Mouse (Mus musculus) lung, postnatal 4 days (tissue): ENCODE data around the gene Prpsap2.

Experiments used
- DNase-seq, 2 experiments: peaks; one replicate each; pipeline ENCODE4 v3.0.0; 2021

Gene Prpsap2

GRCm38 (mm10) chr11:61714346-61715117, 47.4 kb downstream of the Prpsap2 start:
- DNase-seq: peak in 1 of 2 experiments; percentile 78

- DNase-seq: no peak
Measured at GRCm38 (mm10) chr11:61713157-61713855, 48.6 kb downstream of the Prpsap2 start.

DNA sequence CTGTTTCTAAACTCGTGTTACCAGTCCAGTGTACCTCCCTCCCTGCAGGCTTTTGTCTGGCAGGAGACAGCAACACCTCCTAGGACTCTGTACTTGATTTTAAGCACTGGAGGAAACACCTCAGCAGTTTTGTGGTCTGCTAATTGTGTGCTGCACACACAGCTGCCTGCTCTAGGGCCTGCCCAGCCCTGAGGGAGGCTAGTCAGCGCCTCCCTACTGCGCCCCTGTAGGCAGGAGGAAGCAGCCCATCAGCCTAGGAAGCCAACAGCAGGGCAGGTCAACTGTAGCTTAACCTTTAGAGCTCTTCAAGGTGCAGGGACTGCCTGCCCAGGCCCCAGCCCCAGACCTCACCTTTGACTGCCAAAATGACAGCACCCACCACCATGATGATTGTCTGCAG, 53.0 kb downstream of the Prpsap2 start:
- DNase-seq: no peak

DNA sequence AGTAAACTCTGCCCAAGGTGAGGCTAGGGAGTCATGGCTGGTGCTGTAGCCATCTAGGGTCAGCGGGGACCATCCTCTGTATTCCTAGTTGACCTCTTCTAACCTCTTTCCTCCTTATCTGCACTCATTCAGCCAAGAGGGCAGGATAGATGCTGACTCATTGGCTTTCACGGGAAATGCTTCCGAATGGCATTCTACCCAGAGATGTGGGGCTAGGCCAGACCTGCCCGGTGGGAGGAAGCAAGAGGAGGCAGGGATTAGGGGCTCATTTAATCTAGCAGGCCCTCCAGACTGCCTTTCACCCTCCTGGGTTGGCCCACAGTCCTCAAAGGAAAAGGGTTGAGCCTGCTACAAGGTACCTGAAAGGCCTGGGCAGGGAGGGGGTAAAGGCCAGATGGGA, 55.7 kb downstream of the Prpsap2 start:
- DNase-seq: no peak

GRCm38 (mm10) chr11:61705581-61705980, 56.3 kb downstream of the Prpsap2 start:
- DNase-seq: no peak

DNA sequence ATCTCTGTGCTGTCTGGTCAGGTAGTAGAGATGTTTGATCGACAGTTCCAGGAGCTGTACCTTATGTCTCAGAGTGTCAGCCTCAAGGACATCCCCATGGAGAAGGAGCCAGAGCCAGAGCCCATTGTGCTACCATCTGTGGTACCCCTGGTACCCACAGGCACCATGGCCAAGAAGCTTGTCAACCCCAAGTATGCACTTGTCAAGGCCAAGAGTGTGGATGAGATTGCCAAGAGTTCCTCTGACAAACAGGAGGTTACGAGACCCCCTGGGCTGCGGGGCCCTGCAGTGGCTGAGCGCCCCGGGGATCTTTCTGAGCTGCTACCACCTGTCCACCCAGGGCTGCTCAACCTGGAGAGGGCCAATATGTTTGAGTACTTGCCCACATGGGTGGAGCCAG, 59.4 kb downstream of the Prpsap2 start:
- DNase-seq: no peak

GRCm38 (mm10) chr11:61701696-61702095, 60.2 kb downstream of the Prpsap2 start:
- DNase-seq: no peak

- peak in 1 of 2 experiments; percentile 42 for DNase-seq
Measured at GRCm38 (mm10) chr11:61699933-61700332, 62.0 kb downstream of the Prpsap2 start.

DNA sequence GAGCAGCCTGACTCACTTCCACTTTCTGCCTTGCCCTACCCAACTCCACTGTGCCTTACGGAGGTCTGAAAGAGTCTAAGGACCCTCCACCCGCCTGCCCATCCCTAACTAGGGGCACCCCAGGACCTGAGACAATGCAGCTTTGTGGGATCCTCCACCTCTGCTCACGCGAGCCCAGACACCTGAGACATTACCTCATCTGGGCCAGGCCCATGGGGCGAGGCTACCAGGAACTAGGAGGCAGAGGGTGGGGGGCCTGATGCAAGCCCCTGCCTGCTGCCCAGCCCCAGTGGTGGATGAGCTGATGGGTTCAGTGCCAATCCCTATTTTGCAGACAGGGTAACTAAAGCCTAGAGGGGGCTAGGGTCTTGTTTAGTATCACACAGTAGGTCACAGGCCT, 62.4 kb downstream of the Prpsap2 start:
- DNase-seq: no peak

DNA sequence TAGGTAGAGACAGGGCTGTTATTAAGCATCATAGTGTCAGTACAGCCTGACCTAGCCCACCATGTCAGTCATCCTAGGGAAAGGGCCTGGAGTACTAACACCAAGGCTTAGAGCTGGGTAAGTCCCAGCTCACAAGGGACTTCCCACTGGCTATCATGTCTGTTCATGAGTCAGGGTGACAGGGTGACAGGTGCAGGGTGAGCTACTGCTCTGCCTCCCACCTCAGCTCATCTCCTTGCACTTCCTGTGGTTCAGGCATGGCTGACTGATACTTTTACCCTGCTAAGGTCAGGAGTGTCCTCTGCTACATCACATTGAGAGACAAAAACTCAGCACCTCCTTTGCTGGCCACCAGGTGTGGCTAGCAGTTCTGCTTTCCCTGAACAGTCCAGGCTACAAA, 63.0 kb downstream of the Prpsap2 start:
- DNase-seq: no peak

DNA sequence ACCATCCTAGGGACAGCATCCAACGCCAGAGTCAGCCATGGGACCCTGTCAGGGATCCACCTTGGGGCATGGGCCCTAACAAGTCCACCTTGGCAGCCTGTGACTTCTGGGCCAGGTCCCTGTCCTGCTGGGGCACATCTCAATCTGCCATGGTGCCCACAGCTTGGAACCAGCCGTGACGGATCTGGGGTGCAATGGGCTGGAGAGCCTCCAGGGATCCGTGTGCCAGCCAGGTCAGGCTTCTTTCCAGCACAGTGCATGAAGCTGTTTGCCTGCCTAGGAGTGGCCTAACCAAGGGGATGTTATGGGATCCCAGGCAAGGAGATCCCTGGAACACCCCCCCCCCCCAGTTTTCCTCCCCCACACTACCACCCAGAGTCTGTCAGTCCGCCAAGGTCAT, 68.9 kb downstream of the Prpsap2 start:
- no peak for DNase-seq

DNA sequence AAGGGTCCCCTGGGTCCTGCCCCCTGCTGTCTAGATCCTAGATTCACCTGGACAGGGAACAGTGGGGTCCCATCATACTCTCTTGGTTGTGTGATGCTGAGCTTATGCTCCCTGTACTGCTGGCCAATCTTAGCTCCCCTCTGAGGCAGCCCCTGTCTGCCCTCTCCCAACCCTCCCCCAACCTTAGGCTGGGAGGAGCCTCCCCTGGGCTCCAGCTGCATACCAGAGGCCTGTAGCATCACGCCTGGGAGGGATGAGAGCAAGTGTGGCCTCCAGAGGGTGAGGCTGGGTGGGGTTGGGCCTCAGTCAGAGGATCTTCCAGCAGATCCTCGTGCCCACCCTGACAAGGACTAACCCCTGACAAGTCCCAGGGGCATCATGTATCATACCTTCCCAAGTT, 74.3 kb downstream of the Prpsap2 start:
- no peak for DNase-seq

- DNase-seq: no peak
Measured at GRCm38 (mm10) chr11:61686906-61687453, 74.9 kb downstream of the Prpsap2 start.

GRCm38 (mm10) chr11:61686141-61686540, 75.7 kb downstream of the Prpsap2 start:
- no peak for DNase-seq

GRCm38 (mm10) chr11:61685119-61685725, 76.7 kb downstream of the Prpsap2 start:
- DNase-seq: no peak

DNA sequence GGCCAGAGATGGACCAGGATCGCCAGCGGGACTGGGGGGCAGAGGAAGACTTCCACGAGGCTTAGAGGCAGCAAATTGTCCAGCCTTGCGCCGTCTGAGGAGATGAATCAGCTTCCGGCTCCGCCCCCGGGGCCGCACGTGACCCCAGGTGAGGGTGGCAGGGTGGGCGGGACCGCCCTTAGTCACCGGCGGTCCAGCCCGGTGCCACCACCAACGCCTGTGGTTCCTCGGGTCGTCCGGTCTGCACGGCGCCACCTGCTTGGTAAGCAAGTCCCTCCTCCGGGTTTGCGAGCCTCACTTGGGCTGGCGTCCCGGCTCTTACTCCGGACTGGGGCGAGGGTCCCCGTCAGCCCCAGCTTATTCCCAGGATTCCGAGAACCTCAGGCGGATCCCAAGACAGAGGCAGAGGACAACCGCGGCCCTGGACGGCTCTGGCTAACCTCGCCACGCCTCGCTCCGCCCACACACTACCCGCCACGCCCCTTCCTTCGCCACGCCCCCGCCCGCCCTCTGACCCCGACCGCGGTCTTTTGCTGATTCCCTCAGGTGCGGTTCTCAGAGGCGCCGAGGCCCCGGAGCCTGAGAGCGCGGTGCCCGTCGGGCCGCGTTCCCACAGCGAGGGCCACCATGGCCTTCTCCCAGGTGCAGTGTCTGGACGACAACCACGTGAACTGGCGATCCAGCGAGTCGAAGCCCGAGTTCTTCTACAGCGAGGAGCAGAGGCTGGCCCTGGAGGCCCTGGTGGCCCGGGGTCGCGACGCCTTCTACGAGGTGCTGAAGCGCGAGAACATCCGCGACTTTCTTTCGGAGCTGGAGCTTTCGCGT, 77.8 kb downstream of the Prpsap2 start, which contains the start of gene Fam83g:
TSS of gene Fam83g (plus strand) at position 185 of the 825 bp plus-strand sequence.
- DNase-seq: peak; percentile 82
